Mouse (Mus musculus): ENCODE data around the gene Anapc13.
A peak's percentile ranks its signal among the peaks of the same experiment; 100 is the strongest.

Gene Anapc13

DNA sequence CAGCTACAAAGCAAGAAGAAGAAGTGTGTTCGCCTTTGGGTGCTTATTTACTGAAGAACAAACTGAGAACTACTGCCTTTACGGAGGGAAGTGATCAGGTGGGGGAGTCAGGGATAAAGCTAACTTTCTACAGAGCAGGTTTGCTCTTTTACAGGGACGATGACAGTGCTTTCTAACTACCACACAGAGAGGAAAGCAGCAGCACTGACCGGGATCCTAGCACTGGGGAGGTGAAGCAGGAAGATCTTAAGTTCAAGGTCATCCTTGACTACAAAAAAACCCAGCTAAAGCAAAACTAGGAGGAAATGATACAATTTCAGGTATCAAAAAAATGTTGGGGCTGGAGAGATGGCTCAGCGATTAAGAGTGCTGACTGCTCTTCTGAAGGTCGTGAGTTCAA, 3.2 kb upstream of the Anapc13 start:
- no peak for TF ChIP-seq GATA4 (IDR thresholded peaks at IDR 0.05; ENCODE audit: insufficient replicate concordance, low read length)

DNA sequence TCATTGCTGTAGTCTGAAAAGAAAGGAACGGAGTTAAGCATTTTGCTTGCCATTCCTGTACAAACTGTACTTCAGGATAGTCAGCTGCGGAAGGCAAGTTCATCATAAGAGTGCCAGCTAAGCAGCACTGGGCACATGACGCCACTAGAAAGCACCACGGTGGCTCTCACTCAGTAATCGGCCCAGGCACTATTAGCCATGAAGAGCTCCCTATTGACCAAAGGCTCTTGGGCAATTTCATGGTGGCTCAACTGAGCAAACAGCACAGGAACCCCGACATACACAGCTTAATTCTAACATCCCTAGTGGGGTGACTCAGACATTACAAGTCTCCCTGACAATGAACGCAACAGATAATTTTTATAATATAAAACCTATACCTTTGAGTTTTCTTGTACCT, 2.5 kb upstream of the Anapc13 start:
- TF ChIP-seq GATA4 (IDR thresholded peaks at IDR 0.05; ENCODE audit: insufficient replicate concordance, low read length), result no peak

DNA sequence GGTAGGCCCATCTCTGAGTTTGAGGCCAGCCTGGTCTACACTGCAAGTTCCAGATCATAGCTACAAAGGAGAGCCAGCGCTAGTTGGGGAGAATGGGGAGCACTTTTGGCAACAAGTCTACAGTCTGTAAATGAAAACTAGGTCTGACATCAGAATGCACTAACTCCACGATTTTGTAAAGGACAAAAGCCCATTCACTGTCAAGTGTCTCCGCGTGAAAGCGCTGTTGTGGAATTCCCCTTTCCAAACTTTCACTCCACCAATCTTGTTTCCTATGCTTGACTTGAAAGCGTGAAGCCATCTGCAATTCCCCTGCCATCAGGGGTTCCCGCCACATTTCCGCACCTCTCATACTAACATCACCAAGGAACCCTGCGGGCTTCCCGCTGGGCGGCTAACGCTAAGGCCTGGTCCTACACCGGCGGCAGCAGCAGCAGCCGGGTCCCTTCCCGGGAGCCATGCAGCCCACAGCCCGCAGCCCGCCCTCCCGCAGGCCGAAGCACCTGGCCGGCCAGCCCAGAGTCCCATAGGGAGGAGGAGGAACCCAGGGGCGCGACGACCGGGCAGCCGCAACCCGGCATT, 604 bp upstream of the Anapc13 start:
- no peak for TF ChIP-seq GATA4 (IDR thresholded peaks at IDR 0.05; ENCODE audit: insufficient replicate concordance, low read length)

DNA sequence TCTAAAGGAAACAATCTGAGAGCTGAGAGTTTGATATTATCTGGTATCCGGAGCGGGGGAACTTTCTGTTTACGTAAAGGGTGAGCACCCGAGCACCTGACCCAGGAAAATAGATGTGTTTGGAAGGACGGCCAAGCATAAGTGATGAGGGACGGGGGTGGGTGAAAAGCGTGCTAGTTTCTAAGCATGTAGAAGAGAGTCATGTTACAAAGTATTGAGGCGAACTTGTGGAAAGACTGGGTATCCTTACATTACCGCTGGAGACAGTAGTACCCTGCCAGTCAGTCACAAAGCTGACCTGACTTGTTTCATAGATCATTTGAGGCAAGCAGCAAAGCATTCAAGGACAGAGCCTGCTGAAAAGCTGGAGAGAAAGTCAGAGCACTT, 736 bp downstream of the Anapc13 start:
- TF ChIP-seq GATA4 (IDR thresholded peaks at IDR 0.05; ENCODE audit: insufficient replicate concordance, low read length), result no peak

- TF ChIP-seq GATA4 (IDR thresholded peaks at IDR 0.05; ENCODE audit: insufficient replicate concordance, low read length), result no peak
Observed at GRCm38 (mm10) chr9:102627442-102627841, 1.3 kb downstream of the Anapc13 start.

- no peak for TF ChIP-seq GATA4 (IDR thresholded peaks at IDR 0.05; ENCODE audit: insufficient replicate concordance, low read length)
Observed at GRCm38 (mm10) chr9:102629052-102629451, 3.0 kb downstream of the Anapc13 start.

GRCm38 (mm10) chr9:102631589-102632147, 5.6 kb downstream of the Anapc13 start:
- no peak for TF ChIP-seq GATA4 (IDR thresholded peaks at IDR 0.05; ENCODE audit: insufficient replicate concordance, low read length)

- no peak for TF ChIP-seq GATA4 (IDR thresholded peaks at IDR 0.05; ENCODE audit: insufficient replicate concordance, low read length)
Observed at GRCm38 (mm10) chr9:102632173-102632572, 6.1 kb downstream of the Anapc13 start.

GRCm38 (mm10) chr9:102632923-102633537, 6.9 kb downstream of the Anapc13 start:
- peak; percentile 63 for TF ChIP-seq GATA4 (IDR thresholded peaks at IDR 0.05; ENCODE audit: insufficient replicate concordance, low read length)

DNA sequence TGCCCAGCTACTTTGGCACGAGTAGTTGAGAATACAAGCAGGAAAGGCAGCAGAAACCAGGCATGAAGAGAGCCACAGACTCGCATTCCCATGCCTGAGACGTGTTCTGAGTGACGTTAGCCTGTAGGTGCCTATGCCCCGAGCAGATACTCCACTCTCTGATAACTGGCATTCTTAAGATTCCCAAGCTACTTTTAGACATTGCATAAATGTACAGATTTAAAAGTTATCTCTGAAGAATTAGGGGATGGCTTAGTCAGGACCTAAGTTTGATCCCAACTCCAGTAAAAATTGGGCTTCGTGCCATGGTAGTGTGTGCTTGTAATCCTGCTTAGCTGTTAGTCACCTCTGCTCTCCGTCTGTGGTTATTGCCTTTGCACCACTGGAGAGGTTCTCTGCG, 8.4 kb downstream of the Anapc13 start:
- TF ChIP-seq GATA4 (IDR thresholded peaks at IDR 0.05; ENCODE audit: insufficient replicate concordance, low read length), result no peak

DNA sequence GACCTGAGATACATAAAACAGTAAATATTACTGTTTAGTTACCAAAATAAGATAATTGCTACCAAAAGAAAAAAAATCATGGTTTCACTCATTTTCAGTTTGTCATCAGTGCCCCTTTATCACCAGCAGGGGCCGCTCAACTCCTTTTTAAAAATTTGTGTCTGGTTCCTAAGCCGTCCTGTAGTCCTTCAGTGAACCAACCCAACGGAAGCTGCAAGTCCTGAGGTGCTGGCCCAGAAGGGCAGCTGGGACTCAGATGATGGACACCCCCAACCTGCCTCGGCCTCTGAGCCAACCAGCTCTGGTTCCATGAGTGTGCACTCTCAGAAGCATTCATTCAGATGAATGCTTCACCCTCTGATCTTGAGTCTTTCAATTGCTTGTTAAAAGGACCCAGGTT, 10.5 kb downstream of the Anapc13 start:
- TF ChIP-seq GATA4 (IDR thresholded peaks at IDR 0.05; ENCODE audit: insufficient replicate concordance, low read length), result no peak

GRCm38 (mm10) chr9:102637115-102637514, 11.0 kb downstream of the Anapc13 start:
- no peak for TF ChIP-seq GATA4 (IDR thresholded peaks at IDR 0.05; ENCODE audit: insufficient replicate concordance, low read length)

GRCm38 (mm10) chr9:102638963-102639362, 12.9 kb downstream of the Anapc13 start:
- no peak for TF ChIP-seq GATA4 (IDR thresholded peaks at IDR 0.05; ENCODE audit: insufficient replicate concordance, low read length)

- TF ChIP-seq GATA4 (IDR thresholded peaks at IDR 0.05; ENCODE audit: insufficient replicate concordance, low read length), result 0 out of 2 replicates have a peak, but pooled peaks have one; percentile 1
Observed at GRCm38 (mm10) chr9:102639510-102639909, 13.4 kb downstream of the Anapc13 start.

DNA sequence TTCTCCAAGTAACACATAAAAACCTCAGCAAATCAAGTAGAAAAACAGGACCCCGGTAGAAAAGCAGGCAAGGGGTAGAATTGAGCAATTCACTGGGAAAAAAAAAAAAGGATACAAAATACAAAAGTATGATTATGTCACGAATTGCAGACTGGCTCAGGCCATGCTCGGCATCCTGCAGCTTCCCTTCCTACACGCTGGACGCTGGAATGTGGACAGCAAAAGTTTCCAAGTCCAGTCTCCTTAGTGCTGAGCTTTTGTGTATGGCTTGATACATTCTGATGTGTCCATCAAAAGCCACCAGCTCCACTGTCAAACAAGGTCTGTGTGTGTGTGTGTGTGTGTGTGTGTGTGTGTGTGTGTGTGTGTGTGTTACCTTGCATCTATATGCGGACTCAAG, 15.4 kb downstream of the Anapc13 start:
- no peak for TF ChIP-seq GATA4 (IDR thresholded peaks at IDR 0.05; ENCODE audit: insufficient replicate concordance, low read length)

- TF ChIP-seq GATA4 (IDR thresholded peaks at IDR 0.05; ENCODE audit: insufficient replicate concordance, low read length), result no peak
Observed at GRCm38 (mm10) chr9:102643071-102643485, 17.0 kb downstream of the Anapc13 start.
